Mouse (Mus musculus) MEL (cell line): ENCODE measurements around the gene Syngr4. TPM values are rescaled to one million over a fixed set of nuclear protein-coding genes. Genes with fewer than 3 reads are reported as not detected.
"Not testable (repeated sequence)": the region's sequence is repeated elsewhere in the genome, so short reads cannot be mapped to it uniquely, and the experiment has no call there.

ENCODE experiments used
- DNase-seq: peaks from one replicate; pipeline ENCODE4 v3.0.0; 2011; ENCODE audit warnings: low read depth, low spot score
- H3K27ac ChIP-seq: 2 replicates; pipeline ENCODE4 v1.5.1; 2012; ENCODE audit warnings: low read depth, mild to moderate bottlenecking, control low read depth, low read length, moderate library complexity; ENCODE audit not compliant: control insufficient read depth
- H3K27me3 ChIP-seq, 2 experiments: fragments of 150-350 bp in 1 of 2; sonication (generic) in 1 of 2; 2 replicates each; pipeline ENCODE4 v1.6.1; 2012; ENCODE audit warnings: low read length in 2 of 2, mild to moderate bottlenecking in 2 of 2, improper control_type of control experiment in 1 of 2, moderate library complexity in 1 of 2; ENCODE audit not compliant: insufficient read depth in 2 of 2, control insufficient read depth in 1 of 2
- H3K36me3 ChIP-seq, 2 experiments: 2 replicates each; pipeline ENCODE4 v1.6.1; 2012 to 2014; ENCODE audit warnings: low read length in 2 of 2, improper control_type of control experiment in 1 of 2, inconsistent platforms in 1 of 2, mild to moderate bottlenecking in 1 of 2; ENCODE audit not compliant: insufficient read depth in 2 of 2, control insufficient read depth in 1 of 2
- H3K4me1 ChIP-seq, 2 experiments: fragments of 150-350 bp in 1 of 2; sonication (generic) in 1 of 2; 2 replicates each; pipeline ENCODE4 v1.6.1; 2012; ENCODE audit warnings: low read length in 2 of 2, improper control_type of control experiment in 1 of 2, mild to moderate bottlenecking in 1 of 2; ENCODE audit not compliant: insufficient read depth in 2 of 2, control insufficient read depth in 1 of 2
- H3K4me3 ChIP-seq, 2 experiments: fragments of 150-350 bp in 1 of 2; sonication (generic) in 1 of 2; 2 replicates each; pipeline ENCODE4 v1.5.1; 2012; ENCODE audit warnings: low read depth in 2 of 2, low read length in 2 of 2, mild to moderate bottlenecking in 2 of 2, moderate library complexity in 2 of 2, control low read depth in 1 of 2, improper control_type of control experiment in 1 of 2; ENCODE audit not compliant: control insufficient read depth in 1 of 2, insufficient read depth in 1 of 2
- H3K79me2 ChIP-seq: 2 replicates; pipeline ENCODE4 v1.6.1; 2012; ENCODE audit warnings: mild to moderate bottlenecking, low read length, moderate library complexity; ENCODE audit not compliant: control insufficient read depth, poor library complexity, insufficient read depth
- H3K9ac ChIP-seq: 2 replicates; pipeline ENCODE4 v1.6.1; 2012; ENCODE audit warnings: low read depth, mild to moderate bottlenecking, control low read depth, low read length, moderate library complexity; ENCODE audit not compliant: control insufficient read depth, poor library complexity, severe bottlenecking
- H3K9me3 ChIP-seq: fragments of 150-350 bp; sonication (generic); replicated peaks from 2 replicates; pipeline ENCODE4 v1.6.1; 2012; ENCODE audit warnings: mild to moderate bottlenecking, low read length, improper control_type of control experiment, moderate library complexity; ENCODE audit not compliant: insufficient read depth
- CTCF ChIP-seq, 3 experiments: IDR thresholded peaks in 2 of 3; conservative IDR thresholded peaks in 1 of 3; 2 replicates each; pipeline ENCODE4 v1.5.1; 2011 to 2012; ENCODE audit warnings: low read length in 3 of 3, low read depth in 2 of 3, mild to moderate bottlenecking in 2 of 3, improper control_type of control experiment in 1 of 3, inconsistent platforms in 1 of 3, mixed read lengths in 1 of 3, moderate library complexity in 1 of 3; ENCODE audit not compliant: control insufficient read depth in 1 of 3, insufficient read depth in 1 of 3, poor library complexity in 1 of 3, severe bottlenecking in 1 of 3
- ELF1 ChIP-seq: IDR thresholded peaks from 2 replicates; pipeline ENCODE4 v1.6.1; 2014; ENCODE audit warnings: low read depth, mild to moderate bottlenecking, inconsistent platforms, low read length, improper control_type of control experiment, moderate library complexity
- ETS1 ChIP-seq: IDR thresholded peaks from 2 replicates; pipeline ENCODE4 v1.6.1; 2012; ENCODE audit warnings: low read depth, mild to moderate bottlenecking, inconsistent platforms, low read length, improper control_type of control experiment, moderate library complexity
- MAFK ChIP-seq: IDR thresholded peaks from 2 replicates; pipeline ENCODE4 v1.6.1; 2011; ENCODE audit warnings: low read depth, mild to moderate bottlenecking, low read length, improper control_type of control experiment, borderline replicate concordance
- MAX ChIP-seq: IDR thresholded peaks from 2 replicates; pipeline ENCODE4 v1.6.1; 2011; ENCODE audit warnings: low read length, improper control_type of control experiment
- MAZ ChIP-seq: IDR thresholded peaks from 2 replicates; pipeline ENCODE4 v1.6.1; 2012; ENCODE audit warnings: low read depth, mild to moderate bottlenecking, inconsistent platforms, low read length, improper control_type of control experiment
- MXI1 ChIP-seq: IDR thresholded peaks from 2 replicates; pipeline ENCODE4 v1.6.1; 2011; ENCODE audit warnings: mild to moderate bottlenecking, low read depth, low read length, improper control_type of control experiment
- MYC ChIP-seq: IDR thresholded peaks from 2 replicates; pipeline ENCODE4 v1.6.1; 2011; ENCODE audit warnings: low read depth, mild to moderate bottlenecking, low read length, improper control_type of control experiment, moderate library complexity
- POLR2AphosphoS2 ChIP-seq: IDR thresholded peaks from 2 replicates; pipeline ENCODE4 v1.6.1; 2011; ENCODE audit warnings: low read length, improper control_type of control experiment
- RAD21 ChIP-seq: IDR thresholded peaks from 2 replicates; pipeline ENCODE4 v1.6.1; 2011; ENCODE audit warnings: mild to moderate bottlenecking, low read depth, low read length, improper control_type of control experiment
- RCOR1 ChIP-seq: IDR thresholded peaks from 2 replicates; pipeline ENCODE4 v1.6.1; 2012; ENCODE audit warnings: low read depth, mild to moderate bottlenecking, inconsistent platforms, low read length, improper control_type of control experiment
- SIN3A ChIP-seq: IDR thresholded peaks from 2 replicates; pipeline ENCODE4 v1.6.1; 2012; ENCODE audit warnings: low read length, improper control_type of control experiment, inconsistent platforms
- SMC3 ChIP-seq: IDR thresholded peaks from 2 replicates; pipeline ENCODE4 v1.6.1; 2011; ENCODE audit warnings: low read depth, low read length, improper control_type of control experiment
- TBP ChIP-seq: IDR thresholded peaks from 2 replicates; pipeline ENCODE4 v1.8.0; 2011; ENCODE audit warnings: low read depth, low read length, improper control_type of control experiment
- USF1 ChIP-seq: IDR thresholded peaks from 2 replicates; pipeline ENCODE4 v1.6.1; 2014; ENCODE audit warnings: low read depth, mild to moderate bottlenecking, inconsistent platforms, low read length, improper control_type of control experiment, moderate library complexity
- ZC3H11A ChIP-seq: IDR thresholded peaks from 2 replicates; pipeline ENCODE4 v1.6.1; 2012; ENCODE audit warnings: low read depth, mild to moderate bottlenecking, inconsistent platforms, low read length, improper control_type of control experiment
- ZMIZ1 ChIP-seq: IDR thresholded peaks from 2 replicates; pipeline ENCODE4 v1.6.1; 2012; ENCODE audit warnings: low read depth, mild to moderate bottlenecking, inconsistent platforms, low read length, improper control_type of control experiment, moderate library complexity
- ZNF384 ChIP-seq: IDR thresholded peaks from 2 replicates; pipeline ENCODE4 v1.6.1; 2012; ENCODE audit warnings: low read depth, mild to moderate bottlenecking, inconsistent platforms, low read length, improper control_type of control experiment
- polyA plus RNA-seq, 2 experiments: library from polyadenylated mRNA; stranded (reverse) in 1 of 2; unstranded in 1 of 2; fragments of >175 nt in 1 of 2; fragments of >200 nt in 1 of 2; gene quantifications; 2 replicates each; pipeline versions ENCODE4 v1.2.1 to v1.2.4; 2012; ENCODE audit warnings: low replicate concordance in 2 of 2, low read depth in 1 of 2; ENCODE audit not compliant: insufficient read length in 2 of 2, insufficient read depth in 1 of 2, missing spikeins in 1 of 2
- total RNA-seq: library from RNA; depleted of rRNA; stranded (reverse); fragments of 300-350 nt; gene quantifications from 2 replicates; pipeline ENCODE4 v1.2.3, GENCODE M21; 2012

Gene Syngr4
- total and polyA plus RNA-seq, 3 experiments = 0.46 to 1.1 TPM; not detected in 1

DNA sequence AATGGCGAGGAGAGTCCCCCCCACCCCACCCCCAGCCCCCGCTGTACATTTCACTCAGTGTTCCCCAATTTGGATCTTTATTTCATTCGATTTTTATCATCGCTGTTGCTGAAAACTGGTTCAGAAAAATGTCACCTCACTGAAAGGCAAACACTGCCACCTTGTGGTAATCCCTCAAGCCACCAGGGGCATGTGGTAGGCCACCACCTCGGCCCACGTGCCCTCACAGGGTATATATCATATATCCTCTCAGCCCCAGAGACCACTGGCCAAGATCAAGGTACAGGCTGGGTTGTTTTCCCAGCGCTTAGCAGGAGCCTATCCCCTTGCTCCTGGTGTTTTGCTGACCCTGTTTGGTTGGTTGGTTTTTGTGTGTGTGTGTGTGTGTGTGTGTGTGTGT is 38.6 kb upstream of the Syngr4 start:
- 0 out of 4 replicates have a peak, but pooled peaks cover 0 to 2% of the 10 kb centered on the region in 2 experiments for H3K36me3 ChIP-seq
- H3K9me3 ChIP-seq = no peaks in the 10 kb centered on the region
- no peaks in the 10 kb centered on the region for H3K27me3 ChIP-seq
- DNase-seq = peak; percentile 79
- H3K9ac ChIP-seq = 0 out of 2 replicates have a peak overlapping the region, but pooled peaks have one; percentile 35
- no peak overlapping the region for H3K4me3 ChIP-seq
- H3K27ac ChIP-seq = no peak overlapping the region
- no peaks in the 10 kb centered on the region for H3K79me2 ChIP-seq
- no peaks in the 10 kb centered on the region for H3K4me1 ChIP-seq
- TF ChIP-seq MAZ (0 out of 2 replicates have a peak, but pooled peaks have one; percentile 47), MYC (peak; percentile 89), ETS1 (no peak), SIN3A (peak; percentile 45; the same call in 1 of the 2 replicates), ZC3H11A (peak; percentile 57), POLR2AphosphoS2 (no peak), SMC3 (peak; percentile 71), MXI1 (peak; percentile 57; the same call in 1 of the 2 replicates), USF1 (0 out of 2 replicates have a peak, but pooled peaks have one; percentile 15), RAD21 (peak; percentile 75), TBP (no peak), ZNF384 (no peak), MAX (peak; percentile 60; the same call in 1 of the 2 replicates), CTCF (IDR thresholded peaks at IDR 0.05 in 2 of 3, conservative IDR thresholded peaks at IDR 0.05 in 1 of 3; ENCODE audit: control insufficient read depth in 1 of 3, insufficient read depth in 1 of 3, low read depth in 2 of 3, low read length in 3 of 3, poor library complexity in 1 of 3, severe bottlenecking in 1 of 3) (peak; percentile 54 to 75 (median 71))

DNA sequence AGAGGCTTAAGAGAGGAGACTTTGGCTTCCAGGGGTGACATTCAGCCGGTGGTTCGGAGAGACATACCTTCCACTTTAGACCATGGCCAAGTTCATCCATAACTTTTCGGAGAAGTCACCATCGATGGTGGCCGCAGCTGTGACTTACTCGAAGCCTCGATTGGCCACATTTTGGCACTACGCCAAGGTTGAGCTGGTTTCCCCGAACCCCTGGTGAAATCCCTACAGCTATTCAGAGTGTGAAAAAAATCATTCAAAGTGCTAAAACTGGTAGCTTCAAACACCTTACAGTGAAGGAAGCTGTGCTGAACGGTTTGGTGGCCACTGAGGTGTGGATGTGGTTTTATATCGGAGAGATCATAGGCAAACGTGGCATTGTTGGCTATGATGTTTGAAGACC is 37.3 kb upstream of the Syngr4 start:
- H3K4me3 ChIP-seq, H3K79me2 ChIP-seq, H3K27ac ChIP-seq, H3K4me1 ChIP-seq, H3K27me3 ChIP-seq, H3K36me3 ChIP-seq, H3K9me3 ChIP-seq, H3K9ac ChIP-seq, DNase-seq: not testable (repeated sequence)

DNA sequence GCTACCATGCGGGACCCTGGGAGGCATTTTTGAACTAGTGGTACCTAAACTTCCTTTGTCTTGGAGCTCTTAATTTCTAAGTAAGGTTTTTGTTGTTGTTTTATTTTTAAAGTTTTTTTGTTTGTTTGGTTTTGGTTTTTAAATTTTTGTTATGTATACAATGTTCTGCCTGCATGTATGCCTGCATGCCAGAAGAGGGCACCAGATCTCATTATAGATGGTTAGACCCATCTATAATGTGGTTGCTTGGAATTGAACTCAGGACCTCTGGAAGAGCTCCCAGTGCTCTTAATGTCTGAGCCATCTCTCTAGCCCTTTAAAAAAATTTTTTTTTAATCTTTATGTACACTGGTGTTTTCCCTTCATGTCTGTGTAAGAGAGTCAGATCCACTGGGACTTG is 33.2 kb upstream of the Syngr4 start:
- Histone ChIP-seq H3K9ac (no peak overlapping the region), H3K4me3 (no peak overlapping the region), H3K27me3 (no peaks in the 10 kb centered on the region), H3K27ac (no peak overlapping the region), H3K79me2 (no peaks in the 10 kb centered on the region), H3K9me3 (no peaks in the 10 kb centered on the region), H3K4me1 (peaks cover 4 to 5% of the 10 kb centered on the region in 2 experiments), H3K36me3 (peaks cover 0 to 5% of the 10 kb centered on the region in 2 experiments; a peak in 2 of 4 replicates)
- no peak for TF ChIP-seq ELF1
- TF ChIP-seq RCOR1 = no peak
- peak; percentile 28; the same call in 1 of the 2 replicates for TF ChIP-seq SMC3
- TF ChIP-seq ZMIZ1 = no peak
- TF ChIP-seq CTCF (IDR thresholded peaks at IDR 0.05 in 2 of 3, conservative IDR thresholded peaks at IDR 0.05 in 1 of 3; ENCODE audit: control insufficient read depth in 1 of 3, insufficient read depth in 1 of 3, low read depth in 2 of 3, low read length in 3 of 3, poor library complexity in 1 of 3, severe bottlenecking in 1 of 3) = peak in 2 of 3 experiments; percentile 22 to 34; a peak in 1 of 6 replicates
- TF ChIP-seq MAFK = no peak
- TF ChIP-seq RAD21 = no peak
- no peak for TF ChIP-seq MXI1
- TF ChIP-seq MAX = no peak
- no peak for DNase-seq
